Mouse (Mus musculus): ENCODE measurements around the gene Ppfia1. TPM values are rescaled to one million over a fixed set of nuclear protein-coding genes. Genes with fewer than 3 reads are reported as not detected.

The Ppfia1 gene
- polyA plus RNA-seq, 1 experiment from 2014 or later: 43.7 TPM

DNA sequence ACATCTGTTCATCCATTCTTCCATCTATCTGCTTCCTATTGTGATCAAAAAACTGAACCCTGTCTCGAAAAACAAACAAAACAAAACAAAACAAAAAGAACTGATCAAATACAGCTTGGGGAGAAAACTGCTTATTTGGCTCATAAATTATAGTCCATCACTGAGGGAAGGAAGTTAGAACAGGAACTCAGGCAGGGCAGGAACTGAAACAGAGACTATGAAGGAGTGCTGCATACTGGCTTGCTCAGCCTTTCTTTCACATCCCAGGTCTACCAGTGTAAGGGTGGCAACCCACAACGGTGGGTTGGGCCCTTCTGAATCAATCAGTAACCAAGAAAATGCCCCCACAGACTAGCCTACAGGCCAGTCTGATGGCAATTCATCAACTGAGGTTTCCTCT lies 82.4 kb downstream of the Ppfia1 start:
- H3K27me3 ChIP-seq (replicated peaks): no peaks in the 10 kb centered on the region
- no peak for ATAC-seq (ENCODE audit: low FRiP score, low read depth)
- 0 out of 2 replicates have a peak overlapping the region, but pooled peaks have one; percentile 3 for H3K27ac ChIP-seq
- peak overlapping the region; percentile 95 for H3K9ac ChIP-seq
- WGBS: 90% methylated on average over 2 of the region's 2 CpGs
- H3K4me3 ChIP-seq: peak overlapping the region; percentile 94
- H3K36me3 ChIP-seq: peaks cover 3% of the 10 kb centered on the region; the same call in 1 of the 2 replicates
- H3K4me2 ChIP-seq (replicated peaks): peak overlapping the region; percentile 92
- no peaks in the 10 kb centered on the region for H3K9me3 ChIP-seq
- peaks cover 11% of the 10 kb centered on the region for H3K4me1 ChIP-seq

DNA sequence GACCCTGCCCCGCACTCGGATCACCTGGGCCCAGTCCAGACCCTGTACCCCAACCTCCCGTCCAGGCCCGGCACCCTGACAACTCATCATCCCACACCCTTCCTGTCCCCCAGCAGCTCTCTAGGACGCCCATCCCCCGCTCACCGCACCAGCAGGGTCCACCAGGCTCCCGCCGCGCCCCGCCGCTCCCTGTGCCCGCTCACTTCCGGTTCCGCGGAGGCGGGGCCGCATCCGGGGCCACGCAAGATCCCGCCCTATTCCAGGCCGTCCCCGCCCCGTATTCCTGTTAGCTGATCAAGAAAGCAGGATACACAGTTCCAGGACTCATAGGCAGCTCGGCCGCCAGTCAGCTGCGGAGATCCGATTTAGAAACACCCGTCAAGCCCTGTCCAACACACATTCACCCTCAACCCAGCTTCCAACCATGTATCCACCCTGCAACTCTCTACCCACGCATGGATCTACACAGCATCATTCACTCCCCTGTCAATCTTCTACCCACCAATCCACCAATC lies 82.9 kb downstream of the Ppfia1 start, which contains the start of gene Cttn:
Gene Cttn, minus strand, starts transcription at position 465 of the 515 bp plus-strand sequence.
- H3K27me3 ChIP-seq (replicated peaks): no peaks in the 10 kb centered on the region
- peaks cover 11% of the 10 kb centered on the region for H3K4me1 ChIP-seq
- peak within 1 kb of the TSS; percentile 94 for H3K4me3 ChIP-seq
- no peaks in the 10 kb centered on the region for H3K9me3 ChIP-seq
- H3K9ac ChIP-seq: peak within 1 kb of the TSS; percentile 95
- WGBS: under 1% methylated on average over 30 of the region's 30 CpGs
- ATAC-seq (ENCODE audit: low FRiP score, low read depth): peak; percentile 96
- peak within 1 kb of the TSS; percentile 92 for H3K4me2 ChIP-seq (replicated peaks)
- H3K27ac ChIP-seq: peak within 1 kb of the TSS; percentile 53; the same call in 1 of the 2 replicates
- H3K36me3 ChIP-seq: peaks cover 4% of the 10 kb centered on the region

DNA sequence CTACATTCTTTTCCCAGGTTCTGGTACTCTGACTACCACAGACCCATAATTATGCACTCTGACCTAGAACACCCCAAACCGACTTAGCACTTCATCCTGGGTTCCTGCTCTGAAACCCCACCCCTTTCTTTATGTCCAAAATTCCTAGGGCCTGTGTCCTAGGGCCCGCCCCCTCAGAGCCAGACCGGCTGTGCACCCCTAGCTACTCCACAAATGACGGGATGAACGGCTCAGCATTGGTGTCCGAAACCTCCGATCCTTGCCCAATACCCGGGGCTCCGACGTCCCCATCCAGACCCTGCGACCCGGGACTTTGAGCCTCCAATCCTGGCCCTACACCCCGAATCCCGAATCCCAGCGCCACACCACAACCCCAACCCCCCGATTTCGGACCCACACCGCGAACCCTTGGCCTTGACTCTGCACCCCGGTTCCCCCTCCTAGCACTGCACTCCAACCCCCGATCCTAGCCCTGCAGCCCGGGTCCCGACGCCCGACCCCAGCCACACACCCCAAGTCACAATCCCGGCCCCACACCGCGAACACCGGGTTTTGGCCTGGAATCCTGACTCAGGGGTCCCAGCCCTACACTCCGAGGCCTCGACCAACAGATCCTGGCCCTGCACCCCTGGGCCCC lies 83.5 kb downstream of the Ppfia1 start:
- WGBS: 2% methylated on average over 31 of the region's 31 CpGs
- ATAC-seq (ENCODE audit: low FRiP score, low read depth): peak; percentile 48
- H3K4me1 ChIP-seq: peaks cover 11% of the 10 kb centered on the region
- H3K9me3 ChIP-seq: no peaks in the 10 kb centered on the region
- H3K4me2 ChIP-seq (replicated peaks): peak overlapping the region; percentile 92
- H3K9ac ChIP-seq: peak overlapping the region; percentile 95
- H3K4me3 ChIP-seq: peak overlapping the region; percentile 94
- H3K27me3 ChIP-seq (replicated peaks): no peaks in the 10 kb centered on the region
- peak overlapping the region; percentile 53; the same call in 1 of the 2 replicates for H3K27ac ChIP-seq
- H3K36me3 ChIP-seq: peaks cover 10% of the 10 kb centered on the region

DNA sequence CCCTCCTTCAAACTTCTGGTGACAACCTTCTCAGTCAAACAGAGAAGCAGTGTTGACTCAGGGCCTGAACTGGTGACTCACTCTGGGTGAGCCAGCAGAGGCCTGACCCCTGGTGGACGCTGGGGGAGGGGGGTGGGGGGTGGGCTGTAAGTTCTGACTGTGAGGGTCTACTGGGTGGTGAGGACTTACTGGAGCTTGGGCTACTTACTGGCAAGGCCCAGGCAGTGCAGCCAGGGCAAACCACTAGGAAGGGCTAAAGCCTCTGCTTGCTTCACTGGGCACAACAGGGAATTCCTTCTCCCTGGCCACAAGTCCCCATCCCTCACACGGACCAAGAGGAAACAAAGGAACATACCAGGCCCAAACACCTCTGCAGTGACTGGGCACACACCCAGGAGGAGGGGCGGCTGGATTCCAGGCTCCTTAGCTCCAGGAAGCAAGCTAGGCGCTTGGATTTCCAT lies 84.3 kb downstream of the Ppfia1 start:
- no peak for ATAC-seq (ENCODE audit: low FRiP score, low read depth)
- H3K4me2 ChIP-seq (replicated peaks): peak overlapping the region; percentile 92
- WGBS: 23% methylated on average over 4 of the region's 4 CpGs
- no peak overlapping the region for H3K27ac ChIP-seq
- no peaks in the 10 kb centered on the region for H3K9me3 ChIP-seq
- H3K9ac ChIP-seq: peak overlapping the region; percentile 95
- H3K4me3 ChIP-seq: peak overlapping the region; percentile 94
- H3K4me1 ChIP-seq: peaks cover 11% of the 10 kb centered on the region
- peaks cover 18% of the 10 kb centered on the region for H3K36me3 ChIP-seq
- no peaks in the 10 kb centered on the region for H3K27me3 ChIP-seq (replicated peaks)

DNA sequence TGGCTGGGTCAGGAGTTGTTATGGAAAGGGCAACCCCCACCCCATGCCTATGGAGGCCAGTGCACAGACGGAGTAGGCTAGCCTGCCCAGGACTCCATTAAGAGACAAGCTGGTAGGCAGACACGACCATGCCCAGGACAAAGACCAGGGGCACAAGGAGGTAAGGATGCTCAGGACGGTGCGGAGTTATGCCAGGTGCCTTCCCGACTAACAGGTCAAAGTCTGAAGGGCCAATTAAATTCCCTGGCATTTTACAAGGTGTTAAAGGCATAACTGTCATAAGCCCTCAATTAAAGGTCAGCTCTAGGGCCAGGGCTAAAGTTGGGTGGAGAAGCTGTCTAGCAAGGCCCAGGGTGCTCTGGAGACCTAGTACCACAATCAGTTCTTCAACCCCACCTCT lies 84.8 kb downstream of the Ppfia1 start:
- H3K27me3 ChIP-seq (replicated peaks): no peaks in the 10 kb centered on the region
- H3K4me1 ChIP-seq: peaks cover 11% of the 10 kb centered on the region
- H3K36me3 ChIP-seq: peaks cover 21% of the 10 kb centered on the region
- no peak overlapping the region for H3K27ac ChIP-seq
- H3K4me3 ChIP-seq: no peak overlapping the region
- no peaks in the 10 kb centered on the region for H3K9me3 ChIP-seq
- ATAC-seq (ENCODE audit: low FRiP score, low read depth): no peak
- H3K4me2 ChIP-seq (replicated peaks): peak overlapping the region; percentile 92
- peak overlapping the region; percentile 95; the same call in 1 of the 2 replicates for H3K9ac ChIP-seq
- 90% methylated on average over 5 of the region's 5 CpGs for WGBS

DNA sequence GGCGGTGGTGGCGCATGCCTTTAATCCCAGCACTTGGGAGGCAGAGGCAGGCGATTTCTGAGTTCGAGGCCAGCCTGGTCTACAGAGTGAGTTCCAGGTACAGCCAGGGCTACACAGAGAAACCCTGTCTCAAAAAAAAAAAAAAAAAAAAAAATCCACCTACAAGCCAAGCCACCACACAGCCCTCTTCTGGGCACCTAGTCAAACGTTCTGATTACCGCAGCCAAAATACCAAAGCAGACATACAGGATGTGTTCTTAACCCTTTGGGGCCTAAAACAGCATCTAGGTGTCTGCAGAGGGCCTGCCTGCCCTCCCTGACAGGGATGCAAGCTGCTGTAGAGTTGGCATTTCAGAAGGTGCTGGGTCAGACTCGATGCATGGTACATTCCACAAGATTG lies 91.0 kb downstream of the Ppfia1 start:
- H3K36me3 ChIP-seq: peaks cover 82% of the 10 kb centered on the region
- WGBS: 95% methylated on average over 7 of the region's 7 CpGs

DNA sequence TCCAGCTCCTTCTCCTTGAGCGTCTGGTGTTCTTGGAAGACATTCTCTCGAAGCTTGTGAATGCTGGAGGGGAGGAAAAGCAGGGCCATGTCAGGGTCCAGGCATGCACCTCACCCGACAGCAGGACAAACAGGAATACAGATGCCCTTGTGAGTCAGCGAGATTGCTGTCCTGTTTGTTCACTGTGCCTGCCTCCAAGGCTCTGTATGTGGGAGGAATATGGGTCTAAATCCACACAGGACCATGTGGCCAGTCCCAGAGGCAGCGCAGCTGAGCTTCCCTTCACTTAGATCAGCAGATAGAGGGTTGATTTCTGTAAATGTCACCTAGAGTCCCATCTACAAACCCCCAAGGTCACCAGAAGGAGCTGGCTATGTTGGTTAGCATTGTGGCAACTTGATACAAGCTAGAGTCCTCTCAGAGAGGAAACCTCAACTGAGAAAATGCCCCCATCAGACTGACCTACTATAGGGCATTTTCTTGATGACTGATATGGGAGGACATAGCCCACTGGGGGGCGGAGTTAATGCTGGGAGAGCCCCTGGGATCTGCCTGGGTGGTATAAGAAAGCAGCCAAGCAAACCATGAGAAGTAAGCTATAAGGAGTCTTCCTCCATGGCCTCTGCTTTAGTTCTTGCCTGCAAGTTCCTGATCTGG lies 92.2 kb downstream of the Ppfia1 start:
- Histone ChIP-seq H3K9me3 (no peaks in the 10 kb centered on the region), H3K4me2 (replicated peaks) (no peak overlapping the region), H3K9ac (no peak overlapping the region), H3K27ac (no peak overlapping the region), H3K4me3 (no peak overlapping the region), H3K36me3 (peaks cover 94% of the 10 kb centered on the region), H3K4me1 (no peaks in the 10 kb centered on the region), H3K27me3 (replicated peaks) (no peaks in the 10 kb centered on the region)
- 93% methylated on average over 6 of the region's 6 CpGs for WGBS
- no peak for ATAC-seq (ENCODE audit: low FRiP score, low read depth)

More for the DNA sequence above, 91.0 kb downstream of the Ppfia1 start:
- Histone ChIP-seq H3K4me1 (no peaks in the 10 kb centered on the region), H3K4me3 (no peak overlapping the region), H3K27me3 (replicated peaks) (no peaks in the 10 kb centered on the region), H3K4me2 (replicated peaks) (no peak overlapping the region), H3K9ac (no peak overlapping the region), H3K9me3 (no peaks in the 10 kb centered on the region), H3K27ac (no peak overlapping the region)
- no peak for ATAC-seq (ENCODE audit: low FRiP score, low read depth)

DNA sequence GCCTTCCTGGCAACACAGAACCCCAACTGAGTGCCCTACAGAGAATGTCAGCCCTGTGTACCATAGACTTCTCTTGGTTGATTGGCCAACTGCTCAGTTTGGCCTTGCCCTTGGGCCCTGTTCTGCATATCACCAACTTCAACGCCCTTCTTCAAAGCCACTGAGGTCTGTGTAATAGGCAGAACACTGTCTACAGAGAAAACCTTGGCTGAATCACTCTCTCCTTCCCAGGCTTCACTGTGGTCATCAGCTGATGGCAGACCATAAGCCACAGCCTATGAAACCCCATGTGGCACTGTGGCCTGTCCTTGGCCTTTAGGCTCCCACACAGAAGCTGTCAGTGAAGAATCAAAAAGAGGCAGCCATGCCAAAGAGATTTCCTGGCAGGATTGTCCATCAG lies 94.6 kb downstream of the Ppfia1 start:
- H3K36me3 ChIP-seq: peaks cover 99% of the 10 kb centered on the region
- ATAC-seq (ENCODE audit: low FRiP score, low read depth): no peak

DNA sequence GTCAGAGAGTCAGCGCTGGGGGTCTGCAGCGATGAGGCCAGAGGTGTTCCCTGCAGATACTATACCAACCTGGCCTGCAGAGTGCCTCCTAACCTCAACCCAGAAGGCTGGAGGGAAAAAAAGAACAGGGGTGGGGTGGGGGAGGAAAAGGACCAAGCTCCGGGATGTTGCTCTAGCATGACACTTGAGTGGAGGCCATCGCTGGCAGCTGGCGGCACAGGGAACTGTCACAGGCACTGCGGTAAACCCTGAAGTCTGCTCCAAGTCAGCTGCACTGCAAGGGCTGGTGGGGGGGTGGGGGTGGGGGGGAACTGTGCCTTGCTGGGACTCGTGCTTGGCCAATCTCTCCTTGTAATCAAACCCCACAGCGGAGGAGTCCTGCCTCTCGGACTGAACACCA lies 102.9 kb downstream of the Ppfia1 start:
- Histone ChIP-seq H3K4me3 (no peak overlapping the region), H3K9me3 (no peaks in the 10 kb centered on the region), H3K9ac (no peak overlapping the region), H3K4me1 (no peaks in the 10 kb centered on the region), H3K27ac (no peak overlapping the region), H3K36me3 (peaks cover 97% of the 10 kb centered on the region), H3K4me2 (replicated peaks) (no peak overlapping the region), H3K27me3 (replicated peaks) (no peaks in the 10 kb centered on the region)
- 96% methylated on average over 9 of the region's 9 CpGs for WGBS
- ATAC-seq (ENCODE audit: low FRiP score, low read depth): no peak

More for the DNA sequence above, 94.6 kb downstream of the Ppfia1 start:
- H3K4me3 ChIP-seq: no peak overlapping the region
- no peak overlapping the region for H3K27ac ChIP-seq
- H3K4me2 ChIP-seq (replicated peaks): no peak overlapping the region
- H3K9me3 ChIP-seq: no peaks in the 10 kb centered on the region
- H3K27me3 ChIP-seq (replicated peaks): no peaks in the 10 kb centered on the region
- no peaks in the 10 kb centered on the region for H3K4me1 ChIP-seq
- H3K9ac ChIP-seq: no peak overlapping the region
- WGBS: 97% methylated on average over 1 of the region's 1 CpGs

DNA sequence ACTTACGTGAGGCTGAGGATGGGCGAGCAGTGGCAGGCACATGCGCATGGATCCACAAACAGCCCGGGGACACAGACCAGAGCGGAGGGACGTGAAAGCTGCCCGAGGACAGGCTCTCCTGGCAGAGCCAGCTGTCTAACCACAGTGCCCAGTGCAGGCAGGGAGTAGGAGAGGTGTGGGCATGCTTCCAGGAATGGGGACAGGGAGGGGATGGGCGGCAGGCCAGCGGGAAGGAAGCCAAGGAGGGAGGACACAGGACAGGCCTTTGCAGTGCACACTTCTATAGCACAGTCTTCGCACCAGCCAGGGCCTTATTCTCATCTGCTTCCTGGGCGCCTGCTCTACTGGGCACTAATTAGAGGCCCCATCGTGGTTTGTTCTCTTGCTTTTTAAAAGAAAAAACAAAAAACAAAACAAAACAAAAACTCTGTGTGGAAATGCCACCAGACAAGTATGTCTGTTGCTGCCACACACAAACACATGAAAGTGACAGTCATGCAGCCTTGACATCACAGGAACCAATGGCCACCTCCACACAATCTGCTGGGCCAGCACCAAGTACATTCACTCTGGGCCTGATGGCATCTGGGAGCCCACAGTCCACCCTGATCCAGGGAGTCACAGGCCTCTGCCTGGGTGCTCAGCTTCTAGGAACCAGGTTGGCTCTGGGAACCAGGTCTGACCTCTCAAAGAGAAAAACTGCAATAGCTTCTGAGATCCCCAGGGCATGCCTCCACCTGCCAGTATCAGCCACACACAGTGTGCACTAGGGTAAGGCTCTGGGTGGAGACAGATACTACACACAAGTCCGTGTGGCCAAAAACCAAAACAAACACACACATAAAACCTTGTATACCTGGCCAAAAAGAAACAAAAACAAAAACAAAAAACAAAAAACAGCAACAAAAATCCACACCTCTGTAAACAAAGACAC lies 103.6 kb downstream of the Ppfia1 start:
- Histone ChIP-seq H3K4me3 (no peak overlapping the region), H3K4me1 (no peaks in the 10 kb centered on the region), H3K9me3 (no peaks in the 10 kb centered on the region), H3K9ac (no peak overlapping the region), H3K4me2 (replicated peaks) (no peak overlapping the region), H3K36me3 (peaks cover 97% of the 10 kb centered on the region), H3K27me3 (replicated peaks) (no peaks in the 10 kb centered on the region), H3K27ac (no peak overlapping the region)
- no peak; the same call in 1 of the 2 replicates for ATAC-seq (ENCODE audit: low FRiP score, low read depth)
- WGBS: 96% methylated on average over 13 of the region's 13 CpGs

DNA sequence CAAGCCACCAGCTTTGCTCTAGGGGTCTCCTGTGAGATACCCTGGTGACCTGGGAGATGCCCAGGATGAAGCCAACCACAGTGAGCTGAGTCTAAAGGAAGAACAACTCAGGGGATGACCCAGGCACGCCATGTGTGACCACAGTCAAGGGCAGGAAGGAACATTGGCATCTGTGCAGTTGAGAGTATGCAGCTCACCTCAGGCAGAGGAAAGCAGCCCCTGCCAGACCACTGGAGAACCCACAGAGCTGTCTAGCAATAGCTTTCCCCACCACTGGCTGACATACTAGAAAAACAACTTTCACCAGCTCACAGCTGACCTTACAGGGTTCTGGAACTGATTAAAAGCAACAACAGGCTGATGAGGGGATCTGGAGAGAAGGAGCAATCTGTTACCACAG lies 105.3 kb downstream of the Ppfia1 start:
- Histone ChIP-seq H3K4me1 (no peaks in the 10 kb centered on the region), H3K9me3 (no peaks in the 10 kb centered on the region), H3K27me3 (replicated peaks) (no peaks in the 10 kb centered on the region), H3K4me3 (no peak overlapping the region), H3K4me2 (replicated peaks) (no peak overlapping the region), H3K27ac (no peak overlapping the region), H3K36me3 (peaks cover 89% of the 10 kb centered on the region), H3K9ac (no peak overlapping the region)
- no peak for ATAC-seq (ENCODE audit: low FRiP score, low read depth)
- 79% methylated on average over 1 of the region's 1 CpGs for WGBS

All from neural tube, embryonic 12.5 days (tissue).